In the genomic region with DNA sequence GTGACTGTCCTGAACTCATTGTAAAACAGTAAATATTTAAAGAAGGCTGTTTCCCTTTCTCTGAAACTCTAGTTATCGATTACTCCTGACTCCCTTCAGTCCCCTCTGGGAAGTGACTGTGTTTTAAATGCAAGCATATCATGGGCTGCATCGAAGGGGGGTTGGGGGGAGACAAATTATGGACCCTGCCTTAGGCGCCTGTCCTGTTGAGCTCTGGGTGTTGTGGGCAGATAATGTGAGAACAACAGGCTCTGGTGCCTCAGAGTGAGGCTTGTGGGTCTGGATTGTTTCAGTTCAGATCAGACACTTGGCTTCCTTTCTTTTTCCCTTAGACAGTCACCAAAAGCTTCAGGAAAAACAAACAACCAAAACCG, we compare ENCODE assay signal across 8 mouse cellular contexts.
DNase-seq lines count a peak whose midpoint lies in the region; ATAC-seq lines count a peak whose summit lies in the region.

No protein-coding gene starts in this region.

- H3K27ac ChIP-seq in kidney, embryonic 16.5 days (ENCODE audit: low read length), result peak overlapping the region; percentile 97
- H3K27ac ChIP-seq in forebrain, embryonic 11.5 days (ENCODE audit: low read depth, low read length), result peak overlapping the region; percentile 92

- no peaks in the 10 kb centered on the region for H3K27me3 ChIP-seq in kidney, embryonic 16.5 days (ENCODE audit: insufficient read depth, low read length)
- H3K27me3 ChIP-seq in forebrain, embryonic 11.5 days (ENCODE audit: control insufficient read depth, insufficient read depth, low read length), result no peaks in the 10 kb centered on the region

- peak overlapping the region; percentile 23 for H3K4me2 ChIP-seq in kidney, embryonic 16.5 days (replicated peaks; ENCODE audit: low read depth, low read length)
- 0 out of 2 replicates have a peak overlapping the region, but pooled peaks have one; percentile 9 for H3K4me2 ChIP-seq in forebrain, embryonic 11.5 days (ENCODE audit: low read depth, low read length, severe bottlenecking)

- peak; percentile 69 for ATAC-seq in kidney, embryonic 16.5 days (ENCODE audit: low FRiP score, low TSS enrichment)
- peak; percentile 68 for ATAC-seq in forebrain, embryonic 11.5 days (replicated peaks; ENCODE audit: low FRiP score)

- no peaks in the 10 kb centered on the region for H3K36me3 ChIP-seq in kidney, embryonic 16.5 days (ENCODE audit: insufficient read depth, low read length)
- H3K36me3 ChIP-seq in forebrain, embryonic 11.5 days (ENCODE audit: control insufficient read depth, insufficient read depth, low read length), result no peaks in the 10 kb centered on the region

- H3K9ac ChIP-seq in kidney, embryonic 16.5 days (replicated peaks; ENCODE audit: low read length), result peak overlapping the region; percentile 50; the same call in 1 of the 2 replicates
- peak overlapping the region; percentile 30 for H3K9ac ChIP-seq in forebrain, embryonic 11.5 days (ENCODE audit: low read length)

- peaks cover 25% of the 10 kb centered on the region for H3K4me1 ChIP-seq in kidney, embryonic 16.5 days (ENCODE audit: insufficient read depth, low read length)
- peaks cover 18% of the 10 kb centered on the region for H3K4me1 ChIP-seq in forebrain, embryonic 11.5 days (replicated peaks; ENCODE audit: control insufficient read depth, insufficient read depth, low read length)

- WGBS in kidney, embryonic 16.5 days, result 8% methylated on average over 4 of the region's 4 CpGs
- 4% methylated on average over 4 of the region's 4 CpGs for WGBS in forebrain, embryonic 11.5 days

- no peak for DNase-seq in kidney, postnatal 36 days
- DNase-seq in forebrain, embryonic 11.5 days (ENCODE audit: low spot score), result peak; percentile 55
- peak; percentile 23 to 57 for DNase-seq in kidney, postnatal 4 days
- peak; percentile 45 for DNase-seq in neural tube, embryonic 10.5 days (ENCODE audit: extremely low spot score, low spot score)
- no peak for DNase-seq in c-Kit-positive CD71-positive TER-119-positive erythroid progenitor cells, embryonic 14.5 days (ENCODE audit: low spot score)
- no peak for DNase-seq in right cerebral cortex, postnatal 10 days (ENCODE audit: low spot score in 2 of 2)
- DNase-seq in ovary, postnatal 36 days (ENCODE audit: low spot score), result no peak

- H3K4me3 ChIP-seq in kidney, embryonic 16.5 days (ENCODE audit: low read length), result no peak overlapping the region
- no peak overlapping the region for H3K4me3 ChIP-seq in forebrain, embryonic 11.5 days (ENCODE audit: low read depth, low read length)

- H3K9me3 ChIP-seq in kidney, embryonic 16.5 days (ENCODE audit: low read length), result no peaks in the 10 kb centered on the region
- no peaks in the 10 kb centered on the region for H3K9me3 ChIP-seq in forebrain, embryonic 11.5 days (ENCODE audit: control insufficient read depth, low read length)

Comparison
In these comparisons a context has a peak if more than half of its experiments do, and no peak if none do; other contexts are left out.
1. DNase-seq: peak in forebrain, embryonic 11.5 days (single experiment), kidney, postnatal 4 days (2 of 2) and neural tube, embryonic 10.5 days (single experiment); none in kidney, postnatal 36 days (0 of 2), c-Kit-positive CD71-positive TER-119-positive erythroid progenitor cells, embryonic 14.5 days (single experiment), right cerebral cortex, postnatal 10 days (0 of 2) and ovary, postnatal 36 days (single experiment).